Mouse (Mus musculus): ENCODE results near the gene Grik4.

DNA sequence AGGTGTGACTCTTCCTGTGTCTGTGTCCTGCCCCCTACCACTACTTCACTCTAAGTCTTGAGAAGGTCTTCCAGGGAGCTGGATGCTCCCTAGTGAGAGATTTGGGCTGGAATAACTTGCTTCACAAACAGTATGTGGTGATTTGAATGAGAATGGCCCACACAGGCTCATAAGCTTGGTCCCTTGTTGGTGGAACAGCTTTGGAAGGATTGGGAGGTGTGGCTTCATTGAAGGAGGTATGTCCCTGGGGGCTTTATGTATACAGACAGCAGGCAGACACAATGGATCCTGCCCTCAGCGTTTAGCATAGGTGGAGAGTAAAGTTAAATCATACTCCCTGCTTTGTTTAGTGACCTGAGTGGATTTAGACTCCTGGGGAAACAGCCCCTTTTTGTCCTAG lies 282.8 kb downstream of the Grik4 start:
- TF ChIP-seq POLR2A (IDR thresholded peaks at IDR 0.05; ENCODE audit: insufficient read depth, low read depth, low read length) (no peak), CTCF (IDR thresholded peaks at IDR 0.05; ENCODE audit: insufficient read depth, low read depth, low read length) (no peak)

All from olfactory bulb, adult 2 months (tissue).